Mouse (Mus musculus) ES-E14 (cell line): ENCODE results near the gene Rnft2.

ENCODE experiments used
- HCFC1 ChIP-seq: IDR thresholded peaks from 2 replicates; pipeline ENCODE4 v1.6.1; 2012; ENCODE audit warnings: low read length, inconsistent platforms, borderline replicate concordance; ENCODE audit not compliant: insufficient read depth
- ZC3H11A ChIP-seq: IDR thresholded peaks from 2 replicates; pipeline ENCODE4 v1.6.1; 2012; ENCODE audit warnings: low read depth, mild to moderate bottlenecking, inconsistent platforms, low read length, borderline replicate concordance
- ZNF384 ChIP-seq: IDR thresholded peaks from 2 replicates; pipeline ENCODE4 v1.6.1; 2012; ENCODE audit warnings: low read depth, low read length, inconsistent platforms

DNA sequence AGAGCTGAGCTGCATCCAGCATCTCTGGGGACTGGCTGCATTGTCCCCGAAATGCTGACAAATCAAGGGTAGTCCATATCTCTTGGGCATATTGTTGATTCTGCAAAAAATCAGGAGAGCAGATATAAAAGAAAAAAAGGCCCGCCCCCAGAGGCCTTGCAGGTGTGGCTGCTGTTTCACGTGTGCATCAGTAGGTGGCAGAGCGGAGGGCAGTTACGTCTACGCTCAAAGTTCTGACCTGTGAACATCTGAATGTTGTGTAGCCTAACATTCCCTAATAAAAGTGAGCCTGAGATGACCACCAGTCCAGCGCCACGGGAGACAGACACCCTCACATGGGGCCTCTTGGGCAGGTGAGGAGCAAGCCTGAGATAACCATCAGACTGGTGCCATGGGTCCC is 21.4 kb upstream of the Rnft2 start:
- TF ChIP-seq HCFC1 (no peak), ZNF384 (no peak), ZC3H11A (no peak)
